Comparison of ENCODE assay signal across 16 mouse cellular contexts in genomic region chr11:113418921-113419655, GRCm38 (mm10).
DNase-seq lines count a peak whose midpoint lies in the region; ATAC-seq lines count a peak whose summit lies in the region.
"Had no signal": no experiment of that assay in that cellular context is flagged by ENCODE, and none has a peak within 500 bp of the region (broad histone marks: within the 10 kb centered on the region; RNA-seq: fewer than 3 reads in every experiment).

No protein-coding gene starts in this region.

- no peak overlapping the region for H3K4me3 ChIP-seq in hindbrain, embryonic 13.5 days
- H3K4me3 ChIP-seq in hindbrain, embryonic 10.5 days, result no peak overlapping the region
- no peak overlapping the region for H3K4me3 ChIP-seq in forebrain, embryonic 15.5 days
- H3K4me3 ChIP-seq: embryonic facial prominence, embryonic 13.5 days had no signal

- peak overlapping the region; percentile 79 for H3K27ac ChIP-seq in hindbrain, embryonic 13.5 days
- H3K27ac ChIP-seq in hindbrain, embryonic 10.5 days, result no peak overlapping the region
- peak overlapping the region; percentile 80 for H3K27ac ChIP-seq in forebrain, embryonic 15.5 days (replicated peaks)
- H3K27ac ChIP-seq: embryonic facial prominence, embryonic 13.5 days; macrophage had no signal

- no peaks in the 10 kb centered on the region for H3K36me3 ChIP-seq in hindbrain, embryonic 13.5 days
- H3K36me3 ChIP-seq in hindbrain, embryonic 10.5 days, result no peaks in the 10 kb centered on the region
- no peaks in the 10 kb centered on the region for H3K36me3 ChIP-seq in forebrain, embryonic 15.5 days
- H3K36me3 ChIP-seq: embryonic facial prominence, embryonic 13.5 days had no signal

- WGBS in hindbrain, embryonic 13.5 days, result 68% methylated on average over 15 of the region's 15 CpGs
- 91% methylated on average over 15 of the region's 15 CpGs for WGBS in hindbrain, embryonic 10.5 days
- 37% methylated on average over 15 of the region's 15 CpGs for WGBS in forebrain, embryonic 15.5 days

- peaks cover 17% of the 10 kb centered on the region for H3K4me1 ChIP-seq in hindbrain, embryonic 13.5 days (replicated peaks)
- H3K4me1 ChIP-seq in hindbrain, embryonic 10.5 days (replicated peaks), result peaks cover 24% of the 10 kb centered on the region
- peaks cover 21% of the 10 kb centered on the region for H3K4me1 ChIP-seq in forebrain, embryonic 15.5 days
- H3K4me1 ChIP-seq: embryonic facial prominence, embryonic 13.5 days had no signal

- H3K9me3 ChIP-seq in hindbrain, embryonic 13.5 days, result no peaks in the 10 kb centered on the region
- no peaks in the 10 kb centered on the region for H3K9me3 ChIP-seq in hindbrain, embryonic 10.5 days
- no peaks in the 10 kb centered on the region for H3K9me3 ChIP-seq in forebrain, embryonic 15.5 days
- H3K9me3 ChIP-seq: embryonic facial prominence, embryonic 13.5 days had no signal

- no peak for ATAC-seq in hindbrain, embryonic 13.5 days (ENCODE audit: low FRiP score)
- no peak; the same call in 1 of the 2 replicates for ATAC-seq in forebrain, embryonic 15.5 days (replicated peaks)
- no peak for ATAC-seq in cerebellum, adult (ENCODE audit: insufficient number of reproducible peaks, low FRiP score, low TSS enrichment)
- ATAC-seq: intestine, embryonic 16.5 days; liver, postnatal 0 days had no signal

- intact Hi-C loops in left cerebral cortex, postnatal 14 days (cut with DNase I), result loop anchor here (10.0 kb wide), 1 partner anchor 244 kb away; no protein-coding TSS in a partner anchor
- intact Hi-C loops in heart, postnatal 14 days (cut with DNase I), result loop anchor here (10.0 kb wide), 1 partner anchor 244 kb away; no protein-coding TSS in a partner anchor

- H3K9ac ChIP-seq in hindbrain, embryonic 13.5 days, result no peak overlapping the region
- no peak overlapping the region for H3K9ac ChIP-seq in forebrain, embryonic 15.5 days (replicated peaks)
- H3K9ac ChIP-seq: embryonic facial prominence, embryonic 13.5 days; liver, postnatal 0 days had no signal

- no peaks in the 10 kb centered on the region for H3K27me3 ChIP-seq in hindbrain, embryonic 13.5 days
- no peaks in the 10 kb centered on the region for H3K27me3 ChIP-seq in hindbrain, embryonic 10.5 days (ENCODE audit: insufficient read depth, poor library complexity, severe bottlenecking)
- H3K27me3 ChIP-seq in forebrain, embryonic 15.5 days, result no peaks in the 10 kb centered on the region
- H3K27me3 ChIP-seq: embryonic facial prominence, embryonic 13.5 days had no signal

- H3K4me2 ChIP-seq in hindbrain, embryonic 13.5 days, result no peak overlapping the region
- 0 out of 2 replicates have a peak overlapping the region, but pooled peaks have one; percentile 7 for H3K4me2 ChIP-seq in forebrain, embryonic 15.5 days (replicated peaks)
- H3K4me2 ChIP-seq: embryonic facial prominence, embryonic 13.5 days had no signal

- no peak for DNase-seq in hindbrain, embryonic 10.5 days (ENCODE audit: low spot score)
- peak; percentile 57 to 74 for DNase-seq in left cerebral cortex, postnatal 14 days (ENCODE audit: low spot score in 2 of 2)
- DNase-seq in right cerebral cortex, postnatal 10 days (ENCODE audit: low spot score in 2 of 2), result peak; percentile 58 to 75
- no peak for DNase-seq in heart, adult 18-20 months
- DNase-seq in heart, postnatal 14 days, result no peak
- DNase-seq: adrenal gland, adult 8-10 months; heart, adult 11 months; heart, postnatal 10 days; kidney, postnatal 14 days; liver, postnatal 0 days had no signal

Comparison
In these comparisons a context has a peak if more than half of its experiments do, and no peak if none do; other contexts are left out.
1. DNase-seq: peak in left cerebral cortex, postnatal 14 days (2 of 2) and right cerebral cortex, postnatal 10 days (2 of 2); none in hindbrain, embryonic 10.5 days (single experiment), heart, adult 18-20 months (0 of 2) and heart, postnatal 14 days (0 of 2).